Mouse (Mus musculus) kidney, adult 2 months (tissue): ENCODE data around the gene Trpm1. TPM values are rescaled to one million over a fixed set of nuclear protein-coding genes. Genes with fewer than 3 reads are reported as not detected.

Experiments used
- DNase-seq: peaks from one replicate; pipeline ENCODE4 v3.0.0; 2021
- H3K27ac ChIP-seq: fragments of 200-500 bp; 2 replicates; pipeline ENCODE4 v1.5.1; 2012; ENCODE audit warnings: low read depth, low read length, control low read depth, inconsistent platforms; ENCODE audit not compliant: insufficient read depth
- H3K27me3 ChIP-seq: fragments of 200-500 bp; replicated peaks from 2 replicates; pipeline ENCODE4 v1.6.1; 2012; ENCODE audit warnings: mild to moderate bottlenecking, moderate library complexity, low read length, inconsistent platforms; ENCODE audit not compliant: control insufficient read depth, insufficient read depth
- H3K36me3 ChIP-seq: fragments of 200-500 bp; 2 replicates; pipeline ENCODE4 v1.6.1; 2012; ENCODE audit warnings: mild to moderate bottlenecking, moderate library complexity, low read length, inconsistent platforms; ENCODE audit not compliant: control insufficient read depth, insufficient read depth
- H3K4me1 ChIP-seq: fragments of 200-500 bp; 2 replicates; pipeline ENCODE4 v1.6.1; 2011; ENCODE audit warnings: low read length; ENCODE audit not compliant: control insufficient read depth, insufficient read depth
- H3K4me3 ChIP-seq: fragments of 200-500 bp; 2 replicates; pipeline ENCODE4 v1.5.1; 2011; ENCODE audit warnings: mild to moderate bottlenecking, low read depth, low read length, control low read depth; ENCODE audit not compliant: insufficient read depth
- CTCF ChIP-seq: fragments of 200-500 bp; conservative IDR thresholded peaks from 2 replicates; pipeline ENCODE4 v1.5.1; 2011; ENCODE audit warnings: low read depth, mild to moderate bottlenecking, control low read depth, low read length, moderate library complexity, mixed read lengths; ENCODE audit not compliant: insufficient read depth, insufficient read length
- POLR2A ChIP-seq: fragments of 200-500 bp; IDR thresholded peaks from one replicate; pipeline ENCODE4 v1.6.1; 2011; ENCODE audit warnings: low read depth, low read length, control low read depth
- WGBS: fragments of 180-500 bp; shearing (Covaris S2); methylation state at CpG from one replicate; pipeline ENCODE4 v1.1.7; 2018; 5-methylcytosine and 5-hydroxymethylcytosine counted together
- polyA plus RNA-seq: library from polyadenylated mRNA; depleted of rRNA; stranded (reverse); fragments of >200 nt; gene quantifications from 2 replicates; pipeline ENCODE4 v1.2.3, GENCODE M21; 2012

Trpm1 gene
- polyA plus RNA-seq, 1 experiment: 0.31 TPM

- H3K4me1 ChIP-seq: no peaks in the 10 kb centered on the region
- WGBS: 90% methylated on average over 5 of the region's 5 CpGs
- TF ChIP-seq CTCF: no peak
- no peak for TF ChIP-seq POLR2A
- H3K36me3 ChIP-seq: no peaks in the 10 kb centered on the region
- H3K27ac ChIP-seq: no peak overlapping the region
- DNase-seq: no peak
- H3K4me3 ChIP-seq: no peak overlapping the region
- H3K27me3 ChIP-seq: no peaks in the 10 kb centered on the region
Measured at GRCm38 (mm10) chr7:64223215-64223614, 69.6 kb downstream of the Trpm1 start.

- Histone ChIP-seq H3K4me3 (no peak overlapping the region), H3K27ac (no peak overlapping the region), H3K27me3 (no peaks in the 10 kb centered on the region), H3K4me1 (no peaks in the 10 kb centered on the region), H3K36me3 (no peaks in the 10 kb centered on the region)
- 81% methylated on average over 27 of the region's 27 CpGs for WGBS
- DNase-seq: no peak
- TF ChIP-seq CTCF: no peak
- no peak for TF ChIP-seq POLR2A
Measured at GRCm38 (mm10) chr7:64226339-64227194, 72.9 kb downstream of the Trpm1 start.

- TF ChIP-seq CTCF (no peak), POLR2A (no peak)
- no peak overlapping the region for H3K27ac ChIP-seq
- H3K36me3 ChIP-seq: no peaks in the 10 kb centered on the region
- 82% methylated on average over 5 of the region's 5 CpGs for WGBS
- H3K4me1 ChIP-seq: no peaks in the 10 kb centered on the region
- no peak for DNase-seq
- no peak overlapping the region for H3K4me3 ChIP-seq
- H3K27me3 ChIP-seq: no peaks in the 10 kb centered on the region
Measured at GRCm38 (mm10) chr7:64227586-64227985, 74.0 kb downstream of the Trpm1 start.

GRCm38 (mm10) chr7:64228300-64228699 is 74.7 kb downstream of the Trpm1 start:
- Histone ChIP-seq H3K27ac (no peak overlapping the region), H3K27me3 (no peaks in the 10 kb centered on the region), H3K4me3 (no peak overlapping the region), H3K36me3 (no peaks in the 10 kb centered on the region), H3K4me1 (no peaks in the 10 kb centered on the region)
- WGBS: 72% methylated on average over 2 of the region's 2 CpGs
- TF ChIP-seq POLR2A: no peak
- no peak for TF ChIP-seq CTCF
- no peak for DNase-seq

GRCm38 (mm10) chr7:64229911-64230310 is 76.3 kb downstream of the Trpm1 start:
- WGBS: 84% methylated on average over 8 of the region's 8 CpGs

GRCm38 (mm10) chr7:64231001-64231400 is 77.4 kb downstream of the Trpm1 start:
- 93% methylated on average over 1 of the region's 1 CpGs for WGBS
- Histone ChIP-seq H3K36me3 (no peaks in the 10 kb centered on the region), H3K27me3 (no peaks in the 10 kb centered on the region), H3K4me3 (no peak overlapping the region), H3K4me1 (no peaks in the 10 kb centered on the region), H3K27ac (no peak overlapping the region)
- no peak; the same call in 1 of the 2 replicates for TF ChIP-seq CTCF
- no peak for TF ChIP-seq POLR2A
- DNase-seq: no peak

More at GRCm38 (mm10) chr7:64229911-64230310, 76.3 kb downstream of the Trpm1 start:
- Histone ChIP-seq H3K27me3 (no peaks in the 10 kb centered on the region), H3K4me3 (no peak overlapping the region), H3K27ac (no peak overlapping the region), H3K36me3 (no peaks in the 10 kb centered on the region), H3K4me1 (no peaks in the 10 kb centered on the region)
- no peak for DNase-seq
- TF ChIP-seq POLR2A (no peak), CTCF (no peak)

GRCm38 (mm10) chr7:64231996-64232395 is 78.4 kb downstream of the Trpm1 start:
- H3K27me3 ChIP-seq: no peaks in the 10 kb centered on the region
- H3K27ac ChIP-seq: no peak overlapping the region
- 35% methylated on average over 2 of the region's 2 CpGs for WGBS
- no peak for TF ChIP-seq POLR2A
- TF ChIP-seq CTCF: no peak
- H3K4me3 ChIP-seq: no peak overlapping the region
- H3K36me3 ChIP-seq: no peaks in the 10 kb centered on the region
- H3K4me1 ChIP-seq: no peaks in the 10 kb centered on the region
- DNase-seq: peak; percentile 5
